Mouse (Mus musculus): ENCODE results near the gene Sppl3.

Sppl3 gene

DNA sequence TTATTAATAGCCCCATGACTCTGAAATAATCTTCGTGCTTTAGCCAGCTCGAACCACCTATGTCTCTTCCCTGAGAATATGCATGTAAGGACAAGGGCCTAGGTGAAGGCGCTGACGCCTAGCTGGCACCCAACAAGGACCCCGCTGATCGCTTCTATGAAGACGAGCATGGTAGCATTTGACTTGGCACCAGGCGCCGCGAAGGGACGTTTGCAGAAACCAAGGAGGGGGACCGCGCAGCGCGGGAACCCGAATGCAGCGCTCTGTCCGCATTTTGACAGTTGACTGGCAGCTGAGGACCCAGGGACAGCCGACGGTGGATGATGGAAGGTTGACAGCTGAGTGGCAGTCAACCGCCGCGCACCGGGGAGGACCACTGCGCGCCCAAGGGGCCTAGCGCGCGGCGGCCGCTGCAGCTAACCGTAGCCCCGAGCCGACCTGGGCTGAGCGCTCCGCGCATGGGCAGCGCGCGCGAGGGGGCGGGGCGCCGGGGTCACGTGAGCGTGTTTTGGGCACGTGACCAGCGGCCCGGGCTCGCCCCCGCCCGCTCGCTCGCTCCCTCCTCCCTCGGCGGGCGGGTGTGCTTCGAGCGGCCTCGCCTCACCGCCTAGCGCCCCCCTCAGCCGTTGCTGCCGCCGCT lies at the start of gene Sppl3:
Gene Sppl3 (plus strand): TSS at position 561 of the 640 bp plus-strand sequence.
- in situ Hi-C loops (cut with MboI) = no loop called here

DNA sequence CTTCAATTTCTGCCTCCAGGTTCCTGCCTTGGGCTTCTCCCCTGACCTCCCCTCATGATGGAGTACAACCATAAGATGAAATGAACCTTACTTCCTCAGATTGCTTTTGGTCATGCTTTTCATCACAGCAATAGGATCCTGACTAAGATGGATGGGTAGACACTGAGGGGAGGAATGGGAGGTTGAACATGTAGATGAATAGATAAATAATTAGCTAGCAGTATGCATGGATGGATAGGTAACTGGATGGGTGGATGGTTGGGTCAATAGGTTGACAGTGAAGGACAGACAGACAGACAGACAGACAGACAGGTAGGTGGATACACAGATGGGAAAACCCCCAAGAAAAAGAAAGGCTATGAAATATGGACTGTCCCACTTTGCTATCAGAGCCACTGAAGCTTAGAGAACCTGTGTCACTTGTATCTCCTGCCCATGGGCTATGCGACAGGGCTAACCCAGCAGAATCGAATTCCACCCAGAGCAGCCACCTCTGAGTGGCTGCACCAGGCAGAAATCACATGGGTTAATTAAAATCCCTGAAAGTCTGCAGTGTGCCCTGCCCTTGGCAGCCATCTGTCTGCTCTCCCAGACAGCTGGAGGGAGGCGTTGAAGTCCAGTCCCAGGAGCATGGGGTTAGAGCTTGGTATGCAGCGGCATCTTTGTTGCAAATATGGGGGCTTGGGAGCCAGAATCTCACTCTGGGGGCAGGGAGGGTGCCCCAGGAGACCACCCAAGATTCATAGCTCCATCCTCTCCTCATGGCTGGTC lies 49.2 kb upstream of the Sppl3 start:
- in situ Hi-C loops (cut with MboI) = no loop called here

DNA sequence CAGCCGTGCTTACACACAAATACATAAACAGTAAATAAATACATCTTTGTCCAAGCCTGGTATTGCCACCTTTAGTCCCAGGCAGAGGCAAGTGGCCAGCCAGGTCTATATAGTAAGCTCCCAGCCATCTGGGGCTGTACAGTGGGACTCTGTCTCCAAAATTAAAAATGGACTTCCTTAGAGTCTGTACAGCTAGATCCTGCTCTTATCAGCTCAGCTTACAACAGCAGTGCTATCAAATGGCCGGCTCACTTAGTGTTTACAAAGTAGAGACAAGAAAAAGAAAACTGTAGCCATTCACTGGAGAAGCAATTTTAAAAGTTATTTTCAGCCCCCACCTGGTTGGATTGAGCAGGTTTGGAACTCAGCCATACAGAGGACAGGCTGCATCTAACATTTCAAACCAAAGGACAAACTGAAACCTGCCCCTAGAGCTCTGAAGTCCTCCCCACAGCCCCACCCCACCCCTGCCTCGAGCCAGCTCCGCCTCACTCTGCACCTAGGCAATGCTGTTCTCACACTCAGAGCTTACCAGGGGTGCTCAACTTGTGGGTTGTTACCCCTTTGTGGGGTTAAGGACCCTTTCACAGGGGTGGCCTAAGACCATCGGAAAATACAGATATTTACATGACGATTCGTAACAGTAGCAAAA lies 46.5 kb upstream of the Sppl3 start:
- in situ Hi-C loops (cut with MboI) = no loop called here

DNA sequence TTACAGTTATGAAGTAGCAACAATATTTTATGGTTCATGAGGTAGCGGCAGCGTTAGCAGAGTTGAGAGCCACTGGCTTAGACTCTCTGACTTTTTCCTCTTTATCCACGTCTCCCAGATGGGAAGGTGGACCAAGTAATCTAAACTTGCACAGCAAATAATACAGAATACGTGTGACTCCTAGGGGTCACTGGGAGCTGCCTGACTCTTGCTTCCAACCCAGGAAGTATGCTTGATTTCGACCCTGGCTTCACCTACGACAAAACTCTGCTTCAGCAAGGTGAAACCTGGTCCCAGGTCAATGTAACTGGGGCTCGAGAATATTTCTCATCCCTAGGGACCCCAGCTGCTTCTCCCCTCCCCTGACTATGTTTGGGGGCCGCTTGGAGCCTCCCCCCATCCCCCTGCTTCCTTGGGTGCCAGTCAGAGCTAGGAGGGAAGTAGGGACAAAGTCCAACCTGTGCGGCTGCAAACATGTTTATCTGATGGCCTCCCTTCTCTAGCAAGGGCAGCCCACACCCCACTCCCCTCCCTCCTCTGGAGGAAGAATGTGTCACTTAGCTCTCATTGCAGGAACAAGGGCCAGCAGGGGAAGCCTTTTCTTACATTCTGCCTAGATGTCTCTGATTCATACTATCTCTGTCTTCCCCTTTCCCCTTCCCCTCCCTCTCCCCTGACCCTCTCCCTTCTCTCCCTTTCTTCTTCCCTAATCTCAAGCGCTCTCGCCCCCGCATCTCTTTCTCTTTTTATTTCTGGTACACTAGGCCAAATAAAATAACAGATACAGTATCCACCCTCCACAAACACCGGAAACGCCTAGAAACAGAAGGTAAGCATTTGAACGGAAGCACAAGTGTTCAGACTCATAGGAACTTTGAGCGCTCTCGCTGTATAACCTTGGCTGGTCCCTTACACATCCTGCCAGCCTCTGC lies 45.7 kb upstream of the Sppl3 start:
- in situ Hi-C loops (cut with MboI) = no loop called here

DNA sequence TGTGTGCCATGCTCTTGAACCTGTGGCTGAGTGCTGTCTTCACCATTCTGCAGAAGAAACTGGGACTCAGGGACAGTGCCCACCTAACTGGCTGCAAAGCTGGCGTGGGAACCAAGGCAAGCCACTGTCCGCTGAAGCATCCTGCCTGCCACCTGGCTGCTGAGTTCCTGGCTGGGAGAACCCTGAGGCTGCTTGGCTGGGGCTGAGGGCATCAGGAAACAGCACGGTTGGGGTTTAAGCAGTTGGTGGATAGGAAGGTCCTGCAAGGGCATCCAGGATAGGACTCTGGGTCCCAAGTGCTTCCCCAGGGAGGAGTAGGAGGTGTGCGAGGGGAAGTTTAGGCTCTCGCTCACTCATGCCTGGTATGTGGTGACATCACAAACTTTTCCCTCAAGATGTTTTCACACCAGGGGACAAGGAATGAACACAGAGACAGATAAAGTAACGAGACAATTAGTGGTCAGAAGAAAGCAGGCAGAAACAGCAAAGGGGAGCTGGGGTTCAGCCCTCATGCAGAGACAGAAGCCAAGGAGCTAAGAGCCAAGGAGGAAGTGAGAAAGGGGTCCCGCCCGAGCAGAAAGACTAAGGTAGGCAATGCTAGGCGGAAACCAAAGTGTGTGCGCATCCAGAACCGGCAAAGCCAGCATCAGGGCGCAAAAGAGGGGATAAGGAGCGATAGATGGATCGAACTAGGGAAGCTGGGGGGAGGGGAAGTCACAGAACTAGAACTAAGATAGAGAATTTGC lies 43.2 kb upstream of the Sppl3 start:
- in situ Hi-C loops (cut with MboI) = no loop called here

DNA sequence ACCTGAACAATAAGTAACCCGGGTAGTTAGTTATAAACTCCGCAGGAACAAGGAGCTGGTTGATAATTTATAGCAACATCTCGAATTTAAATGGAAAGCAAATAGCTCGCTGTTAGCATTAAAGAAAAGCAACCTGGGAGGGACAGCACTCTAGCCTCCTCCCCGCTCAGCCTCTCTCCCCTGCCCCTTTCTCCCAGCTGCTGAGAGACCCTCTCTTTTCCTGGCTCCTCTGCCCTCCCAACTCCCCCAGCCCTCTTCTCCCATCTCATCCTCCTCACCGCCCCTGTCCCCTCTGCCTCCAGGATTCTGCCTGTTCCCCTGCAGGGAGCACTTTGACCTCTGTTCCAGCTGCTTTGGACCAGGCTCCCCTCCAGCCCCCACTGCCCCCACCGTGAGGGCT lies 42.3 kb upstream of the Sppl3 start:
- in situ Hi-C loops (cut with MboI) = no loop called here

DNA sequence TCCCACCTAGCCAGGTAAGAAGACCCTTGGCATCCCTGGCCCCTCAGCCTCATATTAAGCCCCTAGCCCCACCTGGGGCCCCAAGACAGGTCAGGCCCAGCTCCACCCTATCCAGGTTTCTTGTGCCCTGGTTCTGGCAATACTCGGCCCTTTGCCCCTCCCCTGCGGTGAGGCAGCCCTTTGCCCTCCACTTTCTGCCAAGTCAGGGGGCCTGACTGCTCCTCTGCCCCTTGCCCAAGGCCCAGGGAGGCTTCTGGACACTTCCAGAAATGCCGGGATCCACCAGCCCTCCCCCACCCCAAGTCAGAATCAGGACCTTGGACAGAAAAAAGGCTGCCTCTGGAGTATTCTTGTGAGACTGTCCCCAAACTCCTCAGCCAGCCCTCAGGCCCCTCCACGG lies 41.9 kb upstream of the Sppl3 start:
- in situ Hi-C loops (cut with MboI) = no loop called here

DNA sequence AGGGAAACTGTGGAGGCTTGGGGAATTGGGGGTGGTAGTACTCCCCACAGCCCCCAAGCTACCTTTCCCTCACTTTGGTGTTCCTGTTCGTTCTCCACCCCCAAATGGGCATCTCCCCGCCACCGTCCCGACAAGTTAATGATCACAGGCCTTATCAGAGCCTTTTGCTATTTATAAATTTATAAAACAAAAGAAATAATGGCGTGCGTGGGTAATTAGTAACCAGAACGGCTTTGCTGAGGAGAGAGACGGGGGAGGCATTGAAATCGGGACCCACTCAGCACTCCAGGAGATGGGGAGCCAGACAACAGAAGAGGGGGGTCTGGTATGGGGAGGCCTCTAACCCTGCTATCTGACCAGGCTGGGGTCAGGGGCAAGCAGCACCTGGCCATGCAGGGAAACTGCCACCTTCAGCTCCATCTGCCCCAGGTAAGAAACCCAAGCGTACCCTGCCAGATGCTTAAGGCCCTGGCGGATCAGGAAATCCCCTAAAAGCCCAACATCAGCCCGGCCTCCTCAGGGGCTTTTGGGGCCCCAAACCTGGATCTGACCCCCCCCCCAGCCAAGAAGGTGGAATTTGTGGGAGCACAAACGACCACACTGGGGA lies 41.2 kb upstream of the Sppl3 start:
- in situ Hi-C loops (cut with MboI) = loop anchor here (10.0 kb wide), 1 partner anchor 135 kb away; no protein-coding TSS in a partner anchor

DNA sequence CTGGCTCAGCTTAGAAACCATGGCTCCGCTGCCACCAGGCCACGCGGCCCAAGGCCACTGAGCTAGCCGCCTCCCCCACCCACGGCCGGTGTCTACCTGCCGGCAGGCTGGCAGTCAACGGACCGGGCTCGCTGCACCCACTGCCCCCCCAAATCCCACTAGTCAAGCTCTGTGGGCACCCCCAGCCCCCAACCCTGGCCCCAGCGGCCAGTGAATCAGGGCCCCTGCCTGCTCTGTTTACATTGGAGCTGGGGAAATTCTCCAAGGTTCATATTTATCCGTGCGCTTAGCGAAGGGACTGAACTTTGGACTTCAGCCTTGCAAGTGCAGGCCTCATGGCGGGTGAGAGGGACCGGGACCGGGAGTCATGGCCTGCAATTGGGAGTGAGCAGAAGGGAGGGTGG lies 40.1 kb upstream of the Sppl3 start, which contains the start of gene Hnf1a:
Gene Hnf1a (minus strand): TSS at position 271 of the 404 bp plus-strand sequence.
- in situ Hi-C loops (cut with MboI) = loop anchor here (10.0 kb wide), 1 partner anchor 134 kb away; no protein-coding TSS in a partner anchor

DNA sequence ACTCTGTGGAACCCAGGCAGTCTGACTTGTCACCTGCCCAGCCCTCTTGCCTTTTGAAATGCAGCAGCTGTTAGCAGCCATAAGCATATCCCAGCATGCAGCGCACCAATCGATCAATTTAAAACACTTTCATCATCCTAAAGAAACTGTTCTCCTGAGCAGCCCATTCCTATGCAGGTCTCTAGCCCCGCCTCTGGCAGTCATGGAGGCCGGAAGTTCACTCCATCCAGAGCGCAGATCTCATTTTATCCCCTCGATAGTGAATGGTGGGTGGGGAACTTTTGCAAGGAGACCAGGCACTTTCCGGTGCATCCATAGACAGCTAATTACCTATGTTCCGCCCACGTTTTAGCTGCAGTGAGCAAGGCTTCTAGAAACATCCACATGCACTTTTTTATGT lies 38.7 kb upstream of the Sppl3 start:
- in situ Hi-C loops (cut with MboI) = loop anchor here (10.0 kb wide), 1 partner anchor 133 kb away; no protein-coding TSS in a partner anchor

DNA sequence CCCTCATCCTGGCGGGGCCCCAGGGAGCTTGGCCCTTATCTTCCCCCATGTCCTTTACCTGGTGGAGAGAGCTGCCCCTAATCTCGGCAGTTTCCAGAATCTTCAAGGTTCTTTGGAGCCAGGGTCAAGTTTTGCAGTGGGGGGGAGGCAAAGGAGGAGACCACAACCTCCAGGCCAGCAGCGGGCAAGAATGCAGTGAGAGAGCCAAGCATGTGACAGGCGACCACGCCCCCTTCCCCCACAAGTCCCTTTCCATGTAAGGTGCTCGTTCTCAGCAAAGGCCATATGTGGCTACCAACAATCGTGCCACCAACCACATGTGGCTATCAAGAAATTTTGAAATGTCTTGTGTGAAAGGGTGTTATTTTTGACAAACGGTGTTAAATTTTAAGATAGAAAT lies 37.8 kb upstream of the Sppl3 start:
- in situ Hi-C loops (cut with MboI) = loop anchor here (10.0 kb wide), 1 partner anchor 132 kb away; no protein-coding TSS in a partner anchor

DNA sequence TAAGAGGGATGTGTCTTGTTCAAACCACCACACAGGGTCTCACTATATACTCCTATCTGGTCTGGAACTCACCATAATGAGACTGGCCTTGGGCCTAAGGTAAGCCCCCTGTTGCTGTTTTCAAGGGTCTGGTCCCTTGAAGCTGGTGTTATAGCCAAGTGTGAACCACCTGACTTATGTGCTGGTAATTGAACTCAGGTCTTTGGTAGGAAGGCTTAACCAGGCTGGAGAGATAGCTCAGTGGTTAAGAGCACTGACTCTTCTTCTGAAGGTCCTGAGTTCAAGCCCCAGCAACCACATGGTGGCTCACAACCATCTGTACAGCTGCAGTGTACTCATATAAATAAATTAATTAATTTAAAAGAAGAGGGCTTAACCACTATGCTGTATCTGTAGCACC lies 34.0 kb upstream of the Sppl3 start:
- in situ Hi-C loops (cut with MboI) = loop anchor here (10.0 kb wide), 1 partner anchor 128 kb away; no protein-coding TSS in a partner anchor

DNA sequence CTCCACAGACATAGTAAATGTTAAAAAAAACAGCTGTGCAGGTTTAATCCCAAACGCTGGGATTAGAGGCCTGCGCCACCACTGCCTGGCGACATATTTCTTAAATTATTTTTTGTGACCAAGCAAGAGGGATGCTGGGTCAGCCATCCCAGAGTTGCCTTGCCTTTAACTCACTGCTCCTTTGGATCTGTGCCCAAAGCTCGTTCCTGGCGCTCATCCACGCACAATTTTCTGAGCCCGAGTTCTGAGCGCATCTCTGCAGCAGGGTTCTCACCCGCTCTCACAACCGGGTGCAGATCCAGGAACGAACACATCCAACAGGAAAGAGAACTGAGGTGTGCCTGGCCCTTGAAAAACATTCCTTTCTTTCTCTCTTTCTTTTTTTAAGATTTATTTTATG lies 32.5 kb upstream of the Sppl3 start:
- in situ Hi-C loops (cut with MboI) = loop anchor here (10.0 kb wide), 1 partner anchor 126 kb away; no protein-coding TSS in a partner anchor

DNA sequence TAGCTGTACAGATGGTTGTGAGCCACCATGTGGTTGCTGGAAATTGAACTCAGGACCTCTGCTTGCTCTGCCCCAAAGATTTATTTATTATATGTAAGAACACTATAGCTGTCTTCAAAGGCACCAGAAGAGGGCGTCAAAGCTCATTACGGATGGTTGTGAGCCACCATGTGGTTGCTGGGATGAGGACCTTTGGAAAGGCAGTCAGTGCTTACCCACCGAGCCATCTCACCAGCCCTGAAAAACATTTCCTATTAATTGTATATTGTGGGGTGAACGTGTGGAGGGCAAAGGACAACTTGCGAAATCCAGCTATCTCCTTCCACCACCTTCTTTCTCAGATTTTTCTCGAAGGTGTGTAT lies 32.1 kb upstream of the Sppl3 start:
- in situ Hi-C loops (cut with MboI) = loop anchor here (10.0 kb wide), 1 partner anchor 126 kb away; no protein-coding TSS in a partner anchor

DNA sequence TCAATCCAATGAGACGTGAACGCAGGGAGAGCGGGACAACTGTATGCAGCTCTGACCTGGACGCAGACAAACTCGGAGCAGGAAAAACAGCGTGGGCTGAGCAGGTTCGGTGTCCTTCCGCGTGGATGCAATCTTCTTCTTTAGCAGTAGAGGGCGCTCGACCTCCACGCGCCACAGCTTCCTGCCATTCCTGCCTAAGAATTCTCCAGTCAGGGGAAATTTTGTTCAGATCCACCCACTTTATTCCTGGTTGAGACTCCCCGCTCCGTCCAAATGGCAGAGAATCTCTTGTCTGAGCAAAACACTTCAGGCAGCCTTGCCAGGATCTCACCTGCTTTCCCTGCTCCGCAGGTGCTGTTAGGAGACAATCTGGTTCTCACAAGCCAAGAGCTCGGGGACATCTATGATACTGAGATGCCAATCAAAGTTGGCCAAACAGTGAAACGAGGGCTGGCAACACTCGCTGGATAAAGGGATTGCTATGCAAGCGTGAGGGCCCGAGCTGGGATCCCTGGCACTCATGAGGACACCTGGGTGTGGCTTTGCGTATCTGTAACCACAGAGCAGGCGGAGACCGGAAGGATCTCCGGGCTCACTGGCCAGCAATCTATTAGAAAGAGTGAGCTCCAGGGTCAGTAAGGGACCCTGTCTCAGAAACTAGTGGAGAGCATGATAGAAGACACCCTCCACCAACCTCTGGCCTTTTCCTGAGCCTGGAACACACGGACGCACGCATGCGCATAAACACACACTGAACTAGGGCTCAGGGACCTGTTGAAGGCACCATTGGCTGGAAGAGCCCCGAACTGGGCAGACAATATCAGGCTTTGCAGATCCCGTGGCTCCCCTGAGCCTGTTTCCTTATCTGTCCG lies 31.5 kb upstream of the Sppl3 start:
- in situ Hi-C loops (cut with MboI) = loop anchor here (10.0 kb wide), 2 partner anchors 95 to 125 kb away; no protein-coding TSS in a partner anchor

DNA sequence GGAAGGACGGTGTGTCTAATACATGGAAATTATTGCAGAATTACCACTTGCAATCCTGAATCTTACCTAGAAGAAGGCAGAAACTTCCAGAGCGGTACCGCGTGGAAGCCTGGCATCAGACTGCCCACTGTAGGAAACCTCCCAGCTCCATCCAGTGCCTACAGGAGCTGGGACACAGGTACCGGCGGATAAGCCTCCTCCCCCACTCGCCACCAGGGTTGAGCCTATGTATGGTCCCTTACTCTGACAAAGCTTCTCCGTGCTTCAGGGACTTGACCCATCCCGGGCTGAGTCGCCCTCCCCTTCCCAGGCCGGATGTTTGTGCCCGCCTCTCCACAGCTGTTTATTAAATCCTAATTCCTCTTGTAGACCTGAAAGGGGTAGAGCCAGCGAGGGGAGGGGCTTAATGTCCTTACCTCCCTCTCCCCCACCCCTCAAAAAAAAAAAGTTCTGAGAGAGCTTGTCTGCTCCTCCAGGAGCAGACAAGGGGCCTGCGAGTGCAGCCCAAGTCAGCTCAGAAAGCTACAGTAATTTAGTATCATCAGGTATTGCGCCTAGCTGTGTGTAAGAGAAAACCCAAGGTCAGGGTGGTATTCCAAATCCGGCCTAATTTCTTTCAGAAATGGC lies 30.7 kb upstream of the Sppl3 start:
- in situ Hi-C loops (cut with MboI) = loop anchor here (10.0 kb wide), 1 partner anchor 95 kb away; no protein-coding TSS in a partner anchor

DNA sequence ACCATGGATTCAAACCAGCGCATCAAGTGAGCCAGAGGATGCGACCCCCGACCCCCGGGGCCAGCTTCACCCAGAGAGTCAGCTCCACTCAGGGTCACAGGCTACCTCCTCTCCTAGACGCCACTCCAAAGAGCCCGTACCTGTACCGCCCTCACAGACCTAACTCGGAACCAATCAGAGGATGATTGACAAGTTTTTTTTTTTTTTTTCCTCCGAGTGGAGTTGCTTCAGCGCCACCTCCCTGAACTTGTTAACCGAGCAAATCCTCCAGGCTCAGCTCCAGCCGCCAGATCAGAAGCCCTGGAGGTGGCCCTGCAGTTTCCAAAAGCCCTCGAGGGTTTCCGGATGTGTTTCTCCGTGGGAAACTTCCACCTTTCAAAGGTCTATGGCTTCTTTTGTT lies 28.9 kb upstream of the Sppl3 start:
- in situ Hi-C loops (cut with MboI) = loop anchor here (10.0 kb wide), 1 partner anchor 93 kb away; no protein-coding TSS in a partner anchor

DNA sequence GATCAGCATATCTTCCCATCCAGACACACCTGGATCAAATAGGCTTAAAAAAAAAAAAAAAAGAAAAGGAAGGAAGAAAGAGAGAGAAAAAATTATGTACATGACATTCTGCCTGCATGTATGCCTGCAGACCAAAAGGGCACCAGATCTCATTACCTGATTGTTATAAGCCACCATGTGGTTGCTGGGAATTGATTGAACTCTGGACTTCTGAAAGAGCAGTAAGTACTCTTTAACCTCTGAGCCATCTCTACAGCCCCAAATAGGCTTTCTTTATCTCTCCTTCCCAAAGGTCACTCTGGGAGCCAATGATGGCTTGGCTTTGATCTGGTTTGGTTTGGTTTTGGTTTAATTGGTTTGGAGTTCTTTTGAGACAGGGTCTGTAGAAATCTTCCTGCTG lies 25.9 kb upstream of the Sppl3 start:
- in situ Hi-C loops (cut with MboI) = loop anchor here (10.0 kb wide), 1 partner anchor 90 kb away; no protein-coding TSS in a partner anchor

Data from mature B cell (primary cell).